Mouse (Mus musculus) cerebellum, adult 2 months (tissue): ENCODE results near the gene Kdelc2.

Experiments used
- CTCF ChIP-seq: fragments of 200-500 bp; IDR thresholded peaks from 2 replicates; pipeline ENCODE4 v1.5.1; 2011; ENCODE audit warnings: low read depth, mild to moderate bottlenecking, control low read depth, low read length, moderate library complexity, borderline replicate concordance; ENCODE audit not compliant: insufficient read depth
- POLR2A ChIP-seq: fragments of 200-500 bp; IDR thresholded peaks from 2 replicates; pipeline ENCODE4 v1.6.1; 2011; ENCODE audit warnings: low read length, control low read depth, borderline replicate concordance; ENCODE audit not compliant: insufficient read depth

- no peak for TF ChIP-seq CTCF
- no peak for TF ChIP-seq POLR2A
Observed at GRCm38 (mm10) chr9:53402291-53402711, 18.5 kb downstream of the Kdelc2 start, which contains the start of gene 4930550C14Rik.
